Mouse (Mus musculus) small intestine, adult 2 months (tissue): Measurements from ENCODE around the gene Grm8. TPM values are rescaled to one million over a fixed set of nuclear protein-coding genes. Genes with fewer than 3 reads are reported as not detected.

Experiments used
- H3K27ac ChIP-seq: fragments of 200-500 bp; 2 replicates; pipeline ENCODE4 v1.5.1; 2012; ENCODE audit warnings: low read depth, low read length, control low read depth, inconsistent platforms; ENCODE audit not compliant: insufficient read depth
- H3K27me3 ChIP-seq: fragments of 200-500 bp; 2 replicates; pipeline ENCODE4 v1.6.1; 2012; ENCODE audit warnings: mild to moderate bottlenecking, moderate library complexity, low read length, inconsistent platforms; ENCODE audit not compliant: control insufficient read depth, insufficient read depth
- H3K36me3 ChIP-seq: fragments of 200-500 bp; 2 replicates; pipeline ENCODE4 v1.6.1; 2012; ENCODE audit warnings: mild to moderate bottlenecking, low read length, control low read depth, inconsistent platforms; ENCODE audit not compliant: control insufficient read depth, insufficient read depth
- H3K4me1 ChIP-seq: fragments of 200-500 bp; 2 replicates; pipeline ENCODE4 v1.6.1; 2012; ENCODE audit warnings: low read length, inconsistent platforms, mixed read lengths; ENCODE audit not compliant: control insufficient read depth, insufficient read depth, insufficient read length
- H3K4me3 ChIP-seq: fragments of 200-500 bp; 2 replicates; pipeline ENCODE4 v1.5.1; 2012; ENCODE audit warnings: low read depth, mild to moderate bottlenecking, control low read depth, inconsistent platforms, low read length, moderate library complexity
- CTCF ChIP-seq: fragments of 200-500 bp; IDR thresholded peaks from 2 replicates; pipeline ENCODE4 v1.5.1; 2012; ENCODE audit warnings: low read depth, mild to moderate bottlenecking, control low read depth, inconsistent platforms, low read length, moderate library complexity, mixed read lengths; ENCODE audit not compliant: insufficient replicate concordance, insufficient read length; ENCODE audit errors: extremely low read depth
- POLR2A ChIP-seq: fragments of 200-500 bp; IDR thresholded peaks from 2 replicates; pipeline ENCODE4 v1.6.1; 2012; ENCODE audit warnings: low read depth, mild to moderate bottlenecking, control low read depth, inconsistent platforms, low read length, moderate library complexity
- WGBS: fragments of 180-500 bp; shearing (Covaris S2); methylation state at CpG from one replicate; pipeline ENCODE4 v1.1.7; 2018; 5-methylcytosine and 5-hydroxymethylcytosine counted together
- polyA plus RNA-seq: library from polyadenylated mRNA; depleted of rRNA; stranded (reverse); fragments of >200 nt; gene quantifications from 2 replicates; pipeline ENCODE4 v1.2.3, GENCODE M21; 2012

Gene Grm8
- polyA plus RNA-seq, 1 experiment: 0.08 TPM

- H3K27me3 ChIP-seq: no peaks in the 10 kb centered on the region
- H3K27ac ChIP-seq: no peak overlapping the region
- 63% methylated on average over 4 of the region's 4 CpGs for WGBS
- H3K36me3 ChIP-seq: no peaks in the 10 kb centered on the region
- H3K4me1 ChIP-seq: no peaks in the 10 kb centered on the region
- no peak for TF ChIP-seq CTCF
- TF ChIP-seq POLR2A: no peak
- no peak overlapping the region for H3K4me3 ChIP-seq
These were observed 726.5 kb downstream of the Grm8 start for GRCm38 (mm10) chr6:27408473-27408872.

- H3K36me3 ChIP-seq: no peaks in the 10 kb centered on the region
- no peak overlapping the region for H3K4me3 ChIP-seq
- TF ChIP-seq POLR2A (no peak), CTCF (no peak)
- H3K4me1 ChIP-seq: no peaks in the 10 kb centered on the region
- H3K27ac ChIP-seq: no peak overlapping the region
- no peaks in the 10 kb centered on the region for H3K27me3 ChIP-seq
These were observed 762.6 kb downstream of the Grm8 start for GRCm38 (mm10) chr6:27372416-27372815.

GRCm38 (mm10) chr6:27371095-27371494 lies 763.9 kb downstream of the Grm8 start:
- WGBS: 77% methylated on average over 2 of the region's 2 CpGs
- no peak for TF ChIP-seq CTCF
- no peak for TF ChIP-seq POLR2A
- H3K27me3 ChIP-seq: no peaks in the 10 kb centered on the region
- H3K36me3 ChIP-seq: no peaks in the 10 kb centered on the region
- H3K4me3 ChIP-seq: no peak overlapping the region
- no peaks in the 10 kb centered on the region for H3K4me1 ChIP-seq
- H3K27ac ChIP-seq: no peak overlapping the region

- H3K27ac ChIP-seq: no peak overlapping the region
- H3K4me1 ChIP-seq: no peaks in the 10 kb centered on the region
- WGBS: 86% methylated on average over 8 of the region's 8 CpGs
- no peaks in the 10 kb centered on the region for H3K27me3 ChIP-seq
- TF ChIP-seq CTCF (no peak), POLR2A (no peak)
- no peak overlapping the region for H3K4me3 ChIP-seq
- no peaks in the 10 kb centered on the region for H3K36me3 ChIP-seq
These were observed 771.2 kb downstream of the Grm8 start for GRCm38 (mm10) chr6:27363775-27364174.

GRCm38 (mm10) chr6:27360440-27360839 lies 774.5 kb downstream of the Grm8 start:
- H3K27ac ChIP-seq: no peak overlapping the region
- no peaks in the 10 kb centered on the region for H3K4me1 ChIP-seq
- no peaks in the 10 kb centered on the region for H3K27me3 ChIP-seq
- H3K36me3 ChIP-seq: no peaks in the 10 kb centered on the region
- H3K4me3 ChIP-seq: no peak overlapping the region
- TF ChIP-seq CTCF (no peak), POLR2A (no peak)

GRCm38 (mm10) chr6:27351147-27351546 lies 783.8 kb downstream of the Grm8 start:
- no peaks in the 10 kb centered on the region for H3K36me3 ChIP-seq
- H3K4me3 ChIP-seq: no peak overlapping the region
- H3K27me3 ChIP-seq: no peaks in the 10 kb centered on the region
- no peaks in the 10 kb centered on the region for H3K4me1 ChIP-seq
- H3K27ac ChIP-seq: no peak overlapping the region
- 70% methylated on average over 4 of the region's 4 CpGs for WGBS
- TF ChIP-seq CTCF: no peak
- TF ChIP-seq POLR2A: no peak

- no peaks in the 10 kb centered on the region for H3K36me3 ChIP-seq
- H3K4me3 ChIP-seq: no peak overlapping the region
- TF ChIP-seq CTCF: no peak
- no peak for TF ChIP-seq POLR2A
- 64% methylated on average over 2 of the region's 2 CpGs for WGBS
- no peaks in the 10 kb centered on the region for H3K4me1 ChIP-seq
- H3K27me3 ChIP-seq: no peaks in the 10 kb centered on the region
- H3K27ac ChIP-seq: no peak overlapping the region
These were observed 786.7 kb downstream of the Grm8 start for GRCm38 (mm10) chr6:27348272-27348671.

- Histone ChIP-seq H3K4me1 (no peaks in the 10 kb centered on the region), H3K27me3 (no peaks in the 10 kb centered on the region), H3K27ac (no peak overlapping the region), H3K36me3 (no peaks in the 10 kb centered on the region), H3K4me3 (no peak overlapping the region)
- WGBS: 55% methylated on average over 1 of the region's 1 CpGs
- TF ChIP-seq POLR2A (no peak), CTCF (no peak)
These were observed 788.7 kb downstream of the Grm8 start for GRCm38 (mm10) chr6:27346311-27346710.
